Mouse (Mus musculus): ENCODE measurements around the gene Sgf29. TPM values are rescaled to one million over a fixed set of nuclear protein-coding genes. Genes with fewer than 3 reads are reported as not detected.
A peak's percentile ranks its signal among the peaks of the same experiment; 100 is the strongest.

The Sgf29 gene
- total RNA-seq, 2 experiments from 2014 or later, result 27.1 to 36.3 TPM

DNA sequence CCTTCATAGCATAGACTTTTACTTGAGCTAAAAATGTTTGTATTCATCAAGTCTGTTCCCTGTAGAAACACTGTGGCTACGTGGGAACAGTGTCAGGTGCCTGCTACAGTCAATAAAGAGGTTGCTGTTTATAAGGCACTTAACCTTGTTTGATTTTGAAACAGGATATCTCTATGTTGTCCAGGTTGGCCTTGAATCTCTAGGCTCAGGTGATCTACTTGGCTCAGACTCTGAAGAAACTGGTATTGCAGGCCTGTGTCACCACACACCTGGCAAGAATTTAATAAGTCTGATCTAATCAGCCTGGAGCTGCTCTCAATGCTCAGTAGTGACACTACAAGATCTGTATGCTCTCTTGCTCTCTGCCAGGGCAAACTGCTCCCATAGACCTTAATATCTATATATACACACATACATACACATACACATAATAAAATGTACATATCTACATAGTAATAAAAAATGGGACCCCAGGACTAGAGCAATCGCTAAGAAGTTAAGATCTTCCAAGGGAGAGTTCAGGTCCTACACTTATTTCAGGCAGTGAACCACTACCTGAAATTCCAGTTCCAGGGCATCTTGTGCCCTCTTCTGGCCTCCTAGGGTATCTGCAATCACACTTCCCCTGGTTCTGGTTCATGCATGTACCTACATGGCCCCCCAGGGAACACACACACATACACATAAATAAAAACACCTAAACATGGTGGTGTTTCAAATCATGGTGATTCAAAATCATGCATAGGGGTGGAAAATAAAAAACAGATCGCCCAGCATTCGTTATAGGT, 12.2 kb upstream of the Sgf29 start:
- DNase-seq (ENCODE audit: low spot score in 2 of 2), result peak; percentile 25 to 44

DNA sequence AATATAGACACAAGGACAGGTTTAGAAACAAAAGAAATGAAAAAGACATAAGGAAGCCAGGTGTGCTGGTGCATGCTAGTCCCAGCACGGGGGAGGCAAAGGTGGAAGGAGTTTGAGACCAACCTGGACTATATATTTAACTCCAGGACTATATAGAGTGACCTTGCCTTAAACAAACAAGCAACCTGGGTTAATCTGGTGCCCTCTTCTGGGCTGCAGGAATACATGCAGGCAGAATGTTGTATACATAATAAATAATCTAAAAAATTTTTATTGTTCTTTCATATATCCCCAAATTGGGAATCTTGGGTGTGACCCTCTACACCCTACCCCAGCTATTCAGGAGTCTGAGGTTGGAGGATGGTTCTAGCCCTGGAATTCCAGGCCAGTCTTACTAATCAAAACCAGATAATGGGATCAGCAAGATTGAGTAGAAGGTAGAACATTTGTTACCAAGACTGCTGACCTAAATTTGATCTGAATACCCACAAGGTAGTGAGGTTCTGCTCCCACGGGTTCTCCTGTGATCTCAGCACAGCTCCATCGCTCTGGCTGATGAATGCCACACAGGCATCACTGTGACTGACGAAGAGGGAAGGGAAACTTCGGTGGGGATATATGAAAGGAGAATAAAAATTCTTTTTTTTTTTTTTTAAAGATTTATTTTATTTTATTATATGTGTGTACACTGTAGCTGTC, 6.4 kb upstream of the Sgf29 start:
- DNase-seq (ENCODE audit: low spot score in 2 of 2), result no peak

DNA sequence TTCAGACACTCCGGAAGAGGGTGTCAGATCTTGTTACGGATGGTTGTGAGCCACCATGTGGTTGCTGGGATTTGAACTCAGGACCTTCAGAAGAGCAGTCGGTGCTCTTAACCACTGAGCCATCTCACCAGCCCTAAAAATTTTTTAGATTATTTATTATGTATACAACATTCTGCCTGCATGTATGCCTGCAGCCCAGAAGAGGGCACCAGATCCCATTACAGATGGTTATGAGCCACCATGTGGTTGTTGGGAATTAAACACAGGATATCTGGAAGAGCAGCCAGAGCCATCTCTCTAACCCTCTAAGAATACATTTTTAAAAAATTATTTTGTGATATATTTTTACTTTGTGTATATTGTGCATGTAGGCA, 5.9 kb upstream of the Sgf29 start:
- DNase-seq (ENCODE audit: low spot score in 2 of 2), result peak; percentile 28 to 46

DNA sequence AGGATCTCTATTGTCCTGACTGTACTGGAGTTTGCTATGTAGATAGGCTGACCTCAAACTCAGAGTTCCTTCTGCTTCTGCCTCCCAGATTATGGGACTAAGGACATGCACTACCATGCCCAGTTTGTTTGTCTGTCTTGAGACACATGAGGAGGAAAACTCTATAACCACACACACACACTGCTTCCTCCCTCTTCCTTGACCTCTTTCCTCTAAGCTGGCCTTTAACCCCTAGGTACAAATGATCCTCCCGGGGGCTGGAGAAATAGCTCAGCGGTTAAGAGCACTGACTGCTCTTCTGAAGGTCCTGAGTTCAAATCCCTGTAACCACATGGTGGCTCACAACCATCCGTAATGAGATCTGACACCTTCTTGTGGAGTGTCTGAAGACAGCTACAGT, 4.8 kb upstream of the Sgf29 start:
- no peak for DNase-seq (ENCODE audit: low spot score in 2 of 2)

DNA sequence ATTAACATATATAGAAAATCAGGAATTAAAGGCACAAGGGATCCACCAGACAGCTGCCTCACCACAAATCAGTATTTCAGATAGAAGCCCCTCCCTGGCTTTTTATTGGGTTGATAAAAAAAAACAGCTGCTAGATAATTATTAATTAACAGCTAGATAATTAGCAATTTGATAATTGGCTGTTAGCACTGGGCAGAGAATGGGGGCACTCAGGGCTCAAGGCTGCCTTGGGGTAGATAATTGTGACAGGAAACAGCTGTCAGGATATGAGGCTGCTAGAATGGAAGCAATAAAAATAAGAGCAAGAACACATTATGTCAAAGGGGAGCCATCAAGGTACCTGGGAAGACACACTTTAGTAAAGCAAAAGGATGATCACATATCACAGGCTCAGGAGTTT, 4.2 kb upstream of the Sgf29 start:
- no peak for DNase-seq (ENCODE audit: low spot score in 2 of 2)

DNA sequence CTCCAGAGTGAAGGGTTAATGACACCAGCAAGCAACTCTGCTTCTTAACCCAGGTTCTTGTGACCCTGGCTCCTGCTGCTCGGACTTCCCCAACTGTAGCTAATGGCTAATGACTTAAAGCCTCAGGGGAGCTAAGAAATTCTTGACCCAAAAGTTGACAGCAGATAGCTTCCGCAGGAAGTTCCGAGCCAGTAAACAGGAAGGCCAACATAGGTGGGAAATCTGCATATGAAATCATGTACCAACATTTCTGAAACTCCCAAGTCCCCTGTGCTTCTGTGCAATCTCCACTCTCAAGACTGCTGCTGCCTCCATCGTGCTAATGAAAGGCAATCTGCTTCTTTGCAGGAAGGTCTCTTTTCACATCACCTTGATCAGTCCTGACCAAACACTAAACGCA, 3.4 kb upstream of the Sgf29 start:
- DNase-seq (ENCODE audit: low spot score in 2 of 2), result no peak

DNA sequence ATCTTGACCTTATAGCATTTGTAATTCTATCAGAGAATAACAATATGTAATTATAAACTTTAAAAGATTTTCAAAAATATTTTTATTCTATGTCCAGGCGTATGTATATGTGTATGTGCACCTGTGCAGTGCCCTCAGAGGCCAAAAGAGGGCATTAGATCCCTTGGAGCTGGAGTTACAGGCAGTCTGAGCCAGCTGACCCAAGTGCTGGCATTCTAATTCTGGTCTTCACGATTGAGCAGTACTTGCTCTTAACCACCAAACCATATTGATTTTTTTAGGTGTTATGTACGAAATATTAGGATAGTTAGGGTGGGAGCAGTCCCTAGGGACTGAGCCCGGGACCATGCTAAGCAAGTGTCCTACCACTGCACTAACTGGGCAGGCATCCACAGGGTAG, 623 bp upstream of the Sgf29 start:
- no peak for DNase-seq (ENCODE audit: low spot score in 2 of 2)

DNA sequence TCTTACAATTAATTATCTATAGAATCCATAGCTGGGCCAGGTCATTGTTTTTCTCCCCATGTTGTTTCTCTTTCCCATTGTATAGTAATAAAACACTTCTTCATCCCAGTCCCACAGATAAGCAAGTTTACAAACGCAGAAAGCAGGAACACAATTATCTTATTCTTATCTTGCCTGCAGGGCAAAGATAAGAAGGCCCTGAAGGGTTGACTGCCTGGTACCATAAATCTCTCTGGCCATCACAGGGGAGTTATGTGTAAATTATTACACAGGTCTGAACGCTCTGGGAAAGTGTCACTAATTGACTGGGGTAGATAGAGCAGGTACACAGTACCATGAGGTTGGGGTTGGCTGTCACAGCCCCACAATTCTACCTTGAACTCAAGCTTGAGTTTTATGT, 1.7 kb downstream of the Sgf29 start:
- no peak for DNase-seq (ENCODE audit: low spot score in 2 of 2)

DNA sequence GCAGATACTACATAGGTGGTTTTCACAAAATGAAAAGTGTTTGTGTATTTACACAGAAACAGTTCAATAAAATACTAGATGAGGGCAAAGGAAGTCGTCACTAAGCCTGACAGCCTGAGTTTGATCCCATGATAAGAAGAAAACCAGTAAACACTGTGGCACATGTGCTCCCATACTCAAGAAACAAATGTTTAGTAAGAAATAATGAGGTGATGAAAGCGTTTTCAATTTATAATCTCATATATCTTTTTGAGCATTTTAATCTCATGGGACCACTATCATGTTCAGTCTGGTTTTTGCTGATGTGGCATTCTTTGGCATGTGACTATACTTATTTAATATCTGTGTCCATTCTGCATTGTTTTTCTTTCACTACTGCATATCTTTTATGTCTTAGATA, 4.9 kb downstream of the Sgf29 start:
- no peak for DNase-seq (ENCODE audit: low spot score in 2 of 2)

DNA sequence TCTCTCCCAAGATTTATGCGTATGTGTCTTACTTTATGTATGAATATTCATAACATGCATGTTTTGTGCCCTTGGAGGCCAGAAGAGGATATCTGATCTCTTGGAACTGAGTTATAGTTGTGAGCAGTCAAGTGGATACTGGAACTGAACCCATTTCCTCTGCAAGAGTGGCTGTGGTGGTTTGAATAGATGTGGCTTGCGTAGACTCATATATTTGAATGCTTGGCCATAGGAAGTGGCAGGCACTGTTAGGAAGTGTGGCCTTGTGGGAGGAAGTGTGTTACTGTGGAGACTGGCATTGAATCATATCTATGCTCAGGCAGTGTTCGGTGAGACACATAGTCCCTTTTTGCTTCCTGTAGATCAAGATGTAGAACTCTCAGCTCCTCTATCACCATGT, 6.6 kb downstream of the Sgf29 start:
- no peak for DNase-seq (ENCODE audit: low spot score in 2 of 2)

DNA sequence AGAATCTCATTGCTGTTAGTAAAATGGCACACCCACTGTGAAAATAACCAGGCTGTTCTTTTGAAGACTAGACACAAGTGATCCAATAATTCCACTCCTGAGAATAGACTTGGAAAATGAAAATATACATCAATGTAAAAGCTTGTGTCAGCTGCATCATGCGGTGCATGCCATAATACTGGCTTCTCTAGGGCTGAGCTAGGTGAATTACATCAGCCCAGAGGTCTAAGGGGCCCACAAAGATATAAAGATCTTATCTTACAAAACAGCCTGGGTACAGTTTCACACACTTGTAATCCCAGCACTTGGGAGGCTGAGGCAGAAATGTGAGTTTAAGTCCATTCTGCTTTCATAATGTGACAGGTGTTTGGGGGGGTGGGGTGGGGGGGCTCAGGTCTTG, 8.4 kb downstream of the Sgf29 start:
- no peak for DNase-seq (ENCODE audit: low spot score in 2 of 2)

DNA sequence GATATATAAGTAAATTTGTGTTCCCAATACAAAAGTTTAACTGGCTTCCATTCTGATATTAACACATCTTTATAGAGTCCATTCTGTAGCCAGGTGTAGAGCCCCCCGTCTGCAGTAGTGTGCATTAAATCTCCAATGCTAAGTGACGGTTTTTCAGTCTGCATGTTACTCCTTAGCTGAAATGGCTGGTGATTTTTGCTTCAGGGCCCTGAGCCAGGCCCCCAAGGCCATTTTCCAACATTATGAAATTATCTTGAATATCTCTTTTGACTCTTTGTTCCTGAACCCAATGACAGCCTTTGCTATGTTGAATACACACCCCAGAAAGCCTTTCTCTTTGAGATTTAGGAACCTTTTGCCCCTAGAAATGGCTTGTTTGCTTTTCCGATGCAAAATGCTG, 10.7 kb downstream of the Sgf29 start:
- DNase-seq (ENCODE audit: low spot score in 2 of 2), result no peak

DNA sequence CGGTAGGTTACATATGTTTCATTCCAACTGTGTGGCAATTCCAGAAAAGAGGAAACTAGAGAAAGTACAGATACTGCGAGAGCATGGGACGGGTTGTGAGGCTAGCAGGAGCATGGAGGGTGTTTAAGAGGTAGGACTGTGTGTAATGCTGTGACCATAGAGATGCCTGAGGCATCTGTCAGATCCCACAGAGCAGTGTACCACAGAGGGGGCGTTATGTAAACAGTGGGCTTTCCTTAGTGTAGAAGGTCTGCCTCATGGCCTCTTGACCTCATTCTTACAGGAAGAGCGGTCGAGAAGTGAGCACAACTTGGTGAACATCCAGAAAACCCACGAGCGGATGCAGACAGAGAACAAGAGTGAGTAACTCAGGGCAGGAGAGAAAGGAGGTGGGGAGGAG, 14.5 kb downstream of the Sgf29 start:
- DNase-seq (ENCODE audit: low spot score in 2 of 2), result no peak

DNA sequence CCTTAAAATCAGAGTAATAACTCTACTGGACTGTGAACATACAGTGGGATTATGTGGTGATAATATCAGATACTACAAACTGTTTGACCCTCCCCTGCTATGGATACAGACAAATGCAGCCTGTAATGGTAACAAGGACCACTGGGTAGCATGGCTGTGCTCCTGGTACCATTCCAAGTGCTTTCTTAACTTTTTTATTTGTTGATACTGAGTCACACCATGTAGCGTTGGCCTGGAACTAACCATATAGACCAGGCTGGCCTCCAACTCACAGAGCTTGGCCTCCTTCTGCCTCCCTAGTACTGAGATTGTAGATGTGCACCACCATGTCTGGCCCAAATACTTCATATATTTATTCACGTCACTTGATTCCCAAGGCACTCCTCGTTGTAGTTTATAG, 16.2 kb downstream of the Sgf29 start:
- no peak for DNase-seq (ENCODE audit: low spot score in 2 of 2)

DNA sequence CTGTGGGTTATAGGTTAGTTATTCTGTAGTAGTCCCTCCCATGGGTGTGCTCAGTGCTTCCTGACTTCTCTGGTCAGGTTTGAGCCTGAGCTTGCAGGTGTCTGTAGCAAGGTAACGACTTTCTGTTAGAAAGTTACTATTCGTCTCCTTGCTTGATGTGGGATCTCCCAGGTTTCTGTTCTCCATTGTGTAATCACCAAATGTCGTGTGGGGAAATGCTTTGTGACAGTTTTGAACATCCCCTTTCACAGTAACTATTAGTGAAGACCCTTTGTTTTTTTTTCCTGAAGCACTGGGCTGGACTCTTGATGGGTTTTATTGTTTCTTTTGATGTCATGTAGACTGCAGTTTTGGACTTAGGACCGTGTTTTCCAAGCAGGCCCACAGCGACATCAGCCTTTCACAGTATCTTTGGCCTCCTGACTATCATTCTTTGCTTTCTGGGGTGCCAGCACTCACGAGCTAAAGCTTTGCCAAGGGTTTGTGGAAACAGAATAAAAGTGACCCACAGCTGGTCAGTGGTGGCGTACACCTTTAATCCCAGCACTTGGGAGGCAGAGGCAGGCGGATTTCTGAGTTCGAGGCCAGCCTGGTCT, 18.5 kb downstream of the Sgf29 start:
- no peak for DNase-seq (ENCODE audit: low spot score in 2 of 2)

DNA sequence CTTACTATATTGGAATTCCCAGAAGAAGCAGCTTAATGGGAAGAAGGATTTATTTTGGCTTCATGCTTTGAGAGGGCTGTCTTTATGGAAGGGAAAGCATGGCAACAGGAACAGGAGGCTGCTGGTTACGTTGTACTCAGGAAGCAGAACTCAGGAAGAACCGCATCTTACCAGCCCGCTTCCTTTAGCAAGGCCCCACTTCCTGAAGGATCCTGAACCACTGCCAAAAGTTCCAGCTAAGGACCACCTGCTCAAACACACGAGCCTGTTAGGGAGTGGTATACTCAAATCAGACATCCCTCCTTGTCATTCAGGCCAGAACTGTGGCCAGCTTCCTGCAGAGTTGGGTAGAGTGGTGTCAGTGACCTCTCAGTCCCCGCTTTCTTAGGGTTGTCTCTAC, 19.3 kb downstream of the Sgf29 start:
- no peak for DNase-seq (ENCODE audit: low spot score in 2 of 2)

DNA sequence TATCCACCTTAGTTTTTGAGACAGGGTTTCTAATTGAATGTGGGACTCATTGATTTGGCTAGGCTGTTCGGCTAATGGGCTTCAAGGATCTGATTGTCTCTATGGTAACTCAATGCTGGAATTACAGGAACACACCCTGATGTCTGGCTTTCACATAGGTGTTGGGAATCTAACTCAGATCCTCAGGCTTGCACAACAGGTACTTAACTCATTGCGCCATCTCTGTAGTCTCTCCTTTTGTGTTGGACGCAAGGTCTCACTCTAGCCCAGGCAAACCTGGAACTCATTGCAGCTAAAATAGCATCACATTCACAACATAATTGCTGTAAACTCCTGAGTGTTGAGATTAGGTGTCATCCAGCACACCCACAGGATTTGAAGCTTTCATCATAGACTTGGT, 21.0 kb downstream of the Sgf29 start:
- DNase-seq (ENCODE audit: low spot score in 2 of 2), result no peak

DNA sequence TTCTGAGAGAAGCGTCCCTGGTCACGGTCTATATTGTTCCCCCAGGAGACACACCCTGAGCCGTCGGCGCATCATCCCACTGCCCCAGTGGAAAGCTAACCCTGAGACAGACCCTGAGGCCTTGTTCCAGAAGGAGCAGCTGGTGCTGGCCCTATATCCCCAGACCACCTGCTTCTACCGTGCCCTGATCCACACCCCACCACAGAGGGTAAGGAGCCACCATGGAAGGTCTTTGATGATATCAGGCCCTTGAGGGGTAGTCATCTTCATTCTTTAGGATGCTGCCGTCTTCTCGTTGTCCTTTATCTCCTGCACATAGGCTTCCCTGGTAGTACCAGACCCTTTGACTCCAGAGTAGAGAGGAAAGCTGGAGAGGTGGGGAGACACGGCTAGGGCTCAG, 23.0 kb downstream of the Sgf29 start:
- no peak for DNase-seq (ENCODE audit: low spot score in 2 of 2)

DNA sequence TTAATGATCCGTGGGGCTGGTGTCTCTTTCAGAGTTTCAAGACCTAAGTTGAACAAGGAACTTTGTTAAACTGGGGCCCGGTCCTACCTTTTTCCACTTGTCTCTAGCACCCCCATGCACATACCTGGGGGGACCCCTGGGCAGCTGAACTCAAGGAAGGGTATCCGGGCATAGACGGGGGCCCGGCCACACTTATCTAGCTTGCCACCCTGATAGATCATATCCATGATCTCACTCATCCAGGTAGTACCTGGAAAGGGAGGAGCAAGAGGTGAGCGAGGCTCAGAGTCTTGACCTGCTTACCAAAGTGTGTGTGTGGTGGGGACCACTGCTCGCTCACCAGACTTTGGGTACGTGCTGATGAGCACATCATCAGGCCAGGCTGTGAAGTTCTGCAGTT, 26.0 kb downstream of the Sgf29 start:
- no peak for DNase-seq (ENCODE audit: low spot score in 2 of 2)

DNA sequence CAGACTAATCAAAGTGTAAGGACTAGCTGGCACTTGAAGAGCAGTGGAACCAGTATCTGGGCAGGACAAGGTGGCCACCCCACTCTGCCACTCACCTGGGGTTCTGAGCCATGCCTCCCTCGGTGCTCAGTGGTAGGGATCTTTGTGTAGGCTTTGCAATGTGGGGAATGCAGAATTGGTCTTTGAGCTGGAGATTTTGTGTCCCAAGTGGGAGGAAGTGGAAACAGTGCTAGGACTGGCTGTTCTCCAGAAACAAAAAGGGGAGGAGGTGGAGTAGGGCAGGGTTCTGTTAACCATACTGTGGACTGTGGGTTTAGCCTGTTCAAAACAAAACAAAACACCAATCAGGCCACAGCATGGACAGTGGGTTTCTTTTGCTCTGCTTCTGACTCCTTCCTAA, 27.1 kb downstream of the Sgf29 start, which contains the start of gene Sult1a1:
Sult1a1 (minus strand) TSS at position 226 of the 400 bp plus-strand sequence.
- no peak for DNase-seq (ENCODE audit: low spot score in 2 of 2)

DNA sequence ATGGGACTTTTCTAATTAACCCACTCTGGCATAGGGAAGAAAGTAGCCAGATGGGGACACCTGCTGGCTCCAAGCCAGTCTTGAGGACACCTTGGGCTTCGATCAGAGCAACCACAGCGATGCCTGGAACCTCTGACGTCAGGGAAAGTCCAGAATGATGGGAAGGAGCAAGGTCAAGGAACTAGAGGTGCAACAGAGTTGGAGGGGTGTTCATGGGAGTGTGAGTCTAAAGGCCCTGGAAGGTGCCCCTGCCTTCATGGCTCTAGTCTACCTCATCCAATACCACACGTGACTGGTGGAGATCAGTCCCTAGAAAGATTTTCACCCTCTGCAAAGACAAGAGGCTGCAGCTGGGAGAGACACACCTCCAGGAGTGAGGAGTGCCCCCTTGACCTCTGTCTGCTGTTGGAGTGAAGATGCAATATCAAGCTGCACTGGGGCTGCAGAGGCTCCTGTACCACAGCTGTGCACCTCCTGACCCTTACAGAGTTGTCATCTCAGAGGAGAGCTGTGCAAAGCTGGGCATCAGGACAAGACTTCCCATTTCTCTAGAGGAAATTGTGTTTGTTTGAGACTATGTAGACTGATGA, 27.6 kb downstream of the Sgf29 start:
- DNase-seq (ENCODE audit: low spot score in 2 of 2), result no peak
